Mouse (Mus musculus) ZHBTc4 (cell line): ENCODE results near the gene Naa80.
A peak's percentile ranks its signal among the peaks of the same experiment; 100 is the strongest.
"Not testable (repeated sequence)": the region's sequence is repeated elsewhere in the genome, so short reads cannot be mapped to it uniquely, and the experiment has no call there.

Experiments
- DNase-seq: peaks from one replicate; pipeline ENCODE4 v3.0.0-alpha.2; 2011; ENCODE audit warnings: low read depth, low spot score

The Naa80 gene

GRCm38 (mm10) chr9:107551117-107551889 is 27.4 kb upstream of the Naa80 start, which contains the start of gene Rassf1:
Gene Rassf1 (plus strand): TSS chr9:107551555.
- DNase-seq: peak; percentile 63

DNA sequence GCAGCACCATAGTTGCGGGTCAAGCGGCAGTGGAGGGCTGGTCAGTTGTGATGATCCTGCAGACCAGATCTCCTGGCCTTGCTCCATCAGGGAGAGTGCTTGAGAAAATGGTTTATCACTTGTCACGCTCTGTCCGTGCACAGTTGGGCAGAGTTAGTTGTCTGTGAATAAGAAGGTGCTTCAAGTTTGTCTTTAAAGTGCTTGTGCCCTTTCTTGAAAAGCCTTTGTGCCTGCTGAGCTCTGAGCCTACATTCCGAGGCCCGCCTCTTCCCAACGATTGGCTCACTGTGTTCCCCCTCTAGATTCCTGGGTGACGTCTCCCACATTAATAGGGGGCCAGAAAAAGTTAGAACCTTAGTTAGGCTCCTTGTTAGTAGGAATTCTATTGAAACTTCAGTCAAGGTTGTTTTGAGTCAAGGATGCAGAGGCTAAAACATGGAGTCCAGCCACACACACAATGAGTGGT is 26.8 kb upstream of the Naa80 start:
- DNase-seq: no peak

GRCm38 (mm10) chr9:107552690-107553393 is 25.8 kb upstream of the Naa80 start:
- DNase-seq: no peak

DNA sequence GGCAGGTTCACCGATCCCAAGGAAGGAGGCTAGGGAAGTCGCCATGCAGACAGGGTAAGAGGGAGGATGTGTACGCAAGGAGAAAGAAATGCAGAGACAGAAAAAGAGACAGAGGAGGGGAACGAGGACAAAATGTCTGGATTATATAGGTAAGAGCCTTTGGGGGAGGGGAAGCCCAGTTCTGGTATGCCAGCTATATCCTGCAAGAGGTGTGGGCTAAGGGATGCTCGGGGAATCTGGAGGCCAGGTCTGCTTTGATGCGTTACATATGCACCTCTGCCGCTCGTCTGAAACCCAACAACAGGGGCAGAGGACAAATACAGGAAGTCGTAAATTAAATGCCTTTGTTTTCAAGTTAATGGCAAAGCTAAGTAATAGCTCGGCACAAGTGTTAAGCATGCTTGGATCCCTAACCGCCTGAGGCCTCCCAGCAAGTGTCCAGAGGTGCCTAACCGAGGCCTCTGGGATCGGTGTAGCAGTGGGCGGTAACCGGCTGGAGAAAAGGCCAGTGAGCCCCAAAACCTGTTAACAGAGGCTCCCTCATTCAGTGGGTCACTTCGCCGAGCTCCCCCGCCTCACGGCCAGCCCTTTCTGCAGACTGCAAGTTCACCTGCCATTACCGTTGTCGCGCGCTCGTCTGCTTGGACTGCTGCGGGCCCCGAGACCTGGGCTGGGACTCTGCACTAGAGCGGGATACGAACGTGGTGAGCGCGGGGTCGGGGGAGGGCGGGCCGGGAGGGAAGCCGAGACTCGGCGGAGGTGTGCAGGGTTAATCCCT is 25.0 kb upstream of the Naa80 start:
- no peak for DNase-seq

- DNase-seq: peak; percentile 99
Observed at GRCm38 (mm10) chr9:107554319-107554825, 24.3 kb upstream of the Naa80 start.

- DNase-seq: peak; percentile 82
Observed at GRCm38 (mm10) chr9:107555031-107555457, 23.6 kb upstream of the Naa80 start.

DNA sequence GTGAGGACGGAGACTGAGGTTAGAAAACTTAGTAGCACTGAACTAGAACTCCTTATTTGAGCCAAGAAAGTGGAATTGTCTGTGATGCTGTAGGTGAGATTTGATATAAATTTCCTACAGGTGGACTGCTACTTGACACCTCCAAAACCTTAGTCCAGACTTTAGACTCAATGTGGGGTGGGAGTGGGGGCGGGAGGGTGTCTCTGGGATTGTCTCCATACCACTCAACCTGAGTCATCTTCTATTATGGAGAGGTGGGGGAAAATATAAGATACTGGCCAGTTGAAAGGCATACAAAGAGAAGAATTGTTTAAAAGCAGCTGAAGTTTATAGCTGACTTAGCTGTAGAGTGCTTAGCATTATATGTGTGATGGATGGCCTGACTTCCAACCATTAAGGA is 23.0 kb upstream of the Naa80 start:
- no peak for DNase-seq

- no peak for DNase-seq
Observed at GRCm38 (mm10) chr9:107556346-107556745, 22.3 kb upstream of the Naa80 start.

DNA sequence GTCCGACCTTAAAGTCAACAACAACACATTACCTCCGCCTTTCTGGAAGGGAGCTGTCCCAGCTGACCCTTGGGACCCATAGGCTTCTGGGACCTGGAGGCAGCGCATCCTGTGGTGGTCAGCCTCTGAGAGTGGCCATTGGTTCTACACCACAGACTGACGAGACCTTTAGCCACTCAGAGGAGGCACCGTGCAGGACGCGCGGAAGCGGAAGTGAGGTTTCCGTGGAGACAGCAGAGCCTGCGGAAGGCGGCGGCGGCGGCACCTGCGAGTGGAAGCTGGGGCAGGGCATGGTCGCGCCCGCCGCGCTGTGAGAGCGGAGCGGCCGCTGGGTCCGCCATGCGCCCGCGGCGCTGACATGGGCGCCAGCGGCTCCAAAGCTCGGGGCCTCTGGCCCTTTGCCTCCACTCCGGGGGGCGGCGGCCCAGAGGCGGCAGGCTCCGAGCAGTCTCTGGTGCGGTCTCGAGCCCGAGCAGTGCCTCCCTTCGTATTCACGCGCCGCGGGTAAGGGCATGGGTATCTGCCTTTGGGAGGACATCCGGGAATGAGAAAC is 15.6 kb upstream of the Naa80 start, which contains the start of gene Tusc2:
Gene Tusc2 (plus strand): TSS at position 227 of the 553 bp plus-strand sequence.
- DNase-seq: peak; percentile 96

- not testable (repeated sequence) for DNase-seq
Observed at GRCm38 (mm10) chr9:107565556-107565955, 13.1 kb upstream of the Naa80 start.

DNA sequence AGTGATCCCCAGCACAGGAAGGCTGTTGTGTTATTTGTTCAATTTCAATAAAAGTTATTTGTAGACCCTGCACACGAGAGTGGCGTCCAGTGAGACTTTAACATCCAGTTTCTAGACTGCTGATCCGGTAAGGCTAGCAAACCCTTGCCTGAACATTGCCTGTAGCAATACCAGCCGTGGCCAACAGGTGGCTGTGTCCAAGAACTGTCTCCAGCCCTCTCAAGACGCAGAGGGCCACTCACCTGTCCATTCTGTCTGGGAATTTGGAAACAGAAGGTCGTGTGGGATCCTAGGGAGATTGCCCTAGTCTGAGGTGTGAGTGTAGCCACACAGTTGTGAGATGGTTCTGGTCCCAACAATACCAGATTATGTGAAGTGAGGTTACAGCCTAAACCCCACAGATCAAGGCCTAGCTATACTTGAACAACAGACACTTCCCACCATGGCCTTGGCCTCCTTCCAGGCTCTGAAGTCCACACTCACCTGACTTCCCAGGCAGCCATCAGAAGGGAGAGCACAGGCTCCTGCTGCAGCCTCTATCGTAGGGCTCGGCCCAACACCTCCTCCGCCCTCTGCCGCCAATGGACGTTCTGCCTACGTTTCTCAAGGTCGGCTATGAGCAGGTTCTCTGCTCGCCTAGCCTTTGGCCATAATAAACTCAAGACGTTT is 12.5 kb upstream of the Naa80 start:
- peak; percentile 78 for DNase-seq

DNA sequence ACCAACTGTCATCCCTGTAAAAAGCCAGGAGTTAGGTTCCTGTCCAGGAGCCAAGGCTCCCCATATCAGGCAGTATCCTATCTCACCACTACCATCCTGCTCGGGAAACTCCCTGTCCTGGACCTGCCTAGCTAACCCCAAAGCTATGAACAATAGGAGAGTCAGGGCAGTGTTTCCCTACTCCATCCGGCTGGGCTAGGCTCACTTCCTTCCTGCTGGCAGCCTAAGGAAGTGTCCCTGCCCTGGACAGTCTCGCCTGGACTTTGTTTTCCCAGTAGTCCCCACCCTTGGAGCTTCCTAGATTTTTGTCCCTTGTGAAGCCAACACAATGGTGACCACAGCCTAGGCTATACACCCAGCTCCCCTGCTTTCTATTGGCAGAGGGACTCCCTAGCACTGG is 11.8 kb upstream of the Naa80 start:
- no peak for DNase-seq

DNA sequence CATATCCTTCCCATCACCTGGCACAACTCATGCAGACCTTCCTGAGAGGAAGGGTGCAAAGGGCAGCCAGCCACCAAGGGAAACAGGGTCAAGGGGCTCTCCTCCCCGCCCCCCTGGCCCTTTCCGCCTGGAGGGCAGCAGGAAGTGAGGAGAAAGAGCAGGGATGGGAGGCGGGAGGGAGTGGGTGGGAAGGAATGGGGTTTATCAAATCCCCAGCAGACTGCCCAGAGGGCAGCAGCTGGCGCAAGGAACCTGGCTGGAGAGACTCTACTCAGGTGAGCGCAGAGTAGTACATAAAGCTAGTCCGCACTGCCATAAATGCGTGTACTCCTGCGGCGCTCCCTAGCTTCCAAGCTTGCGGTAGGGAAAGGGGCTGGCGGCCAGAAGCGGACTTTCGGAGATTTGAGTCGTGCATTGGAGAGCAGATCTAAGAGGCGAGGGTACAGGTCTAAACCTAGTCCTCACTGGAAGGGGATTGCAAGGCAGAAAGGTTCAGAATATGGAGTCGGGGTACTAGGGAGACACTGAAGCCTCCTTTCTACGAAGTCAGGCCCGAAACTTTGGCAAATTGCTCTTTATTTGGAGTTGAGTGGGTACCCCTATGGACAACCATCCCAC is 10.9 kb upstream of the Naa80 start, which contains the start of gene Hyal2:
Gene Hyal2 (plus strand): TSS at position 244 of the 618 bp plus-strand sequence.
- DNase-seq: no peak

- peak; percentile 95 for DNase-seq
Observed at GRCm38 (mm10) chr9:107568331-107569261, 10.1 kb upstream of the Naa80 start.

GRCm38 (mm10) chr9:107569270-107569669 is 9.4 kb upstream of the Naa80 start:
- DNase-seq: no peak

GRCm38 (mm10) chr9:107570016-107570415 is 8.7 kb upstream of the Naa80 start:
- no peak for DNase-seq

- no peak for DNase-seq
Observed at GRCm38 (mm10) chr9:107570845-107571244, 7.8 kb upstream of the Naa80 start.

GRCm38 (mm10) chr9:107571534-107572326 is 7.0 kb upstream of the Naa80 start:
- no peak for DNase-seq
